Mouse (Mus musculus) lung, embryonic 15.5 days (tissue): ENCODE results near the gene Dscam. TPM values are rescaled to one million over a fixed set of nuclear protein-coding genes. Genes with fewer than 3 reads are reported as not detected.

ENCODE experiments used
- ATAC-seq: fragments of 200-750 bp; cut with Nextera tagmentation; 2 replicates; pipeline ENCODE4 v1.8.0; 2017; ENCODE audit warnings: moderate number of reproducible peaks, borderline replicate concordance; ENCODE audit not compliant: low FRiP score, low TSS enrichment; ENCODE audit errors: extremely low read depth
- H3K27ac ChIP-seq: fragments of 300-500 bp; sonication (generic); 2 replicates; pipeline ENCODE4 v1.5.1; 2015; ENCODE audit warnings: moderate library complexity, mild to moderate bottlenecking, inconsistent platforms
- H3K27me3 ChIP-seq: fragments of 300-500 bp; sonication (generic); 2 replicates; pipeline ENCODE4 v1.6.1; 2015; ENCODE audit warnings: inconsistent platforms
- H3K36me3 ChIP-seq: fragments of 300-500 bp; sonication (generic); 2 replicates; pipeline ENCODE4 v1.6.1; 2015; ENCODE audit warnings: inconsistent platforms
- H3K4me1 ChIP-seq: fragments of 300-500 bp; sonication (generic); 2 replicates; pipeline ENCODE4 v1.6.1; 2015; ENCODE audit warnings: inconsistent platforms
- H3K4me2 ChIP-seq: fragments of 300-500 bp; sonication (generic); 2 replicates; pipeline ENCODE4 v1.6.1; 2015; ENCODE audit warnings: inconsistent platforms, mild to moderate bottlenecking, moderate library complexity
- H3K4me3 ChIP-seq: fragments of 300-500 bp; sonication (generic); 2 replicates; pipeline ENCODE4 v1.5.1; 2015; ENCODE audit warnings: mild to moderate bottlenecking, inconsistent platforms
- H3K9ac ChIP-seq: fragments of 300-500 bp; sonication (generic); 2 replicates; pipeline ENCODE4 v1.6.1; 2015; ENCODE audit warnings: inconsistent platforms
- H3K9me3 ChIP-seq: fragments of 300-500 bp; sonication (generic); 2 replicates; pipeline ENCODE4 v1.6.1; 2016; ENCODE audit warnings: inconsistent platforms
- WGBS: fragments of 180-500 bp; shearing (Covaris S2); methylation state at CpG from one replicate; pipeline ENCODE4 v1.1.7; 2015; 5-methylcytosine and 5-hydroxymethylcytosine counted together
- polyA plus RNA-seq: library from polyadenylated mRNA; unstranded; fragments of >200 nt; fragmentation: Nextera tagmentation; extraction: Ambion mirVana; gene quantifications from 2 replicates; pipeline ENCODE4 v1.2.1, GENCODE M21; 2015

Dscam gene
- polyA plus RNA-seq, 1 experiment from 2014 or later, result not detected

GRCm38 (mm10) chr16:96779021-96779420 is 391.5 kb downstream of the Dscam start:
- H3K4me3 ChIP-seq, result no peak overlapping the region
- H3K27me3 ChIP-seq, result no peaks in the 10 kb centered on the region
- H3K9ac ChIP-seq, result no peak overlapping the region
- no peak overlapping the region for H3K27ac ChIP-seq
- no peaks in the 10 kb centered on the region for H3K9me3 ChIP-seq
- no peak overlapping the region for H3K4me2 ChIP-seq
- no peak for ATAC-seq
- WGBS, result 55% methylated on average over 5 of the region's 5 CpGs
- H3K36me3 ChIP-seq, result no peaks in the 10 kb centered on the region
- H3K4me1 ChIP-seq, result no peaks in the 10 kb centered on the region

DNA sequence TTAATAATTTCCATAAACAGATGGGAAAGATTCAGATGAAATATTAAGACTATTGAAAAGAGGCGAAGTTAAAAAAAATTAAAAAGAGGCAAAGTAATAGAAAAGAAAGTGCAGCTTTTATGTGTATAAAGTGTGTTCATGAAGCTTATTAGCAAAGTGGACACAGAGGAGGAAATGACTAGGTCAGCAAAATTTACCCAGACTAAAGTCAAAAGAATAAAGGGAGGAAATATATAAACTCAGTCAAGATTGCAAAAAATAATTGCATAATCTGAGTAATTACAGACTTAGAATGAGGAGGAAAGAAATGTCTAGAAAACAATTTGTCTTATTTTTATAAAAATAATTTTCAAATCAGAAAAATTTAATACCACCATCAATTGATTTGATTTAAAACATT is 396.3 kb downstream of the Dscam start:
- no peaks in the 10 kb centered on the region for H3K36me3 ChIP-seq
- no peaks in the 10 kb centered on the region for H3K4me1 ChIP-seq
- WGBS, result 83% methylated on average over 1 of the region's 1 CpGs
- ATAC-seq, result no peak
- H3K27me3 ChIP-seq, result no peaks in the 10 kb centered on the region
- H3K4me3 ChIP-seq, result no peak overlapping the region
- H3K4me2 ChIP-seq, result no peak overlapping the region
- H3K27ac ChIP-seq, result no peak overlapping the region
- H3K9me3 ChIP-seq, result no peaks in the 10 kb centered on the region
- H3K9ac ChIP-seq, result no peak overlapping the region

- Histone ChIP-seq H3K36me3 (no peaks in the 10 kb centered on the region), H3K4me3 (no peak overlapping the region), H3K27ac (no peak overlapping the region), H3K4me2 (no peak overlapping the region), H3K4me1 (no peaks in the 10 kb centered on the region), H3K9me3 (no peaks in the 10 kb centered on the region), H3K27me3 (no peaks in the 10 kb centered on the region), H3K9ac (no peak overlapping the region)
- no peak for ATAC-seq
- 35% methylated on average over 3 of the region's 3 CpGs for WGBS
Measured at GRCm38 (mm10) chr16:96767985-96768384, 402.6 kb downstream of the Dscam start.

DNA sequence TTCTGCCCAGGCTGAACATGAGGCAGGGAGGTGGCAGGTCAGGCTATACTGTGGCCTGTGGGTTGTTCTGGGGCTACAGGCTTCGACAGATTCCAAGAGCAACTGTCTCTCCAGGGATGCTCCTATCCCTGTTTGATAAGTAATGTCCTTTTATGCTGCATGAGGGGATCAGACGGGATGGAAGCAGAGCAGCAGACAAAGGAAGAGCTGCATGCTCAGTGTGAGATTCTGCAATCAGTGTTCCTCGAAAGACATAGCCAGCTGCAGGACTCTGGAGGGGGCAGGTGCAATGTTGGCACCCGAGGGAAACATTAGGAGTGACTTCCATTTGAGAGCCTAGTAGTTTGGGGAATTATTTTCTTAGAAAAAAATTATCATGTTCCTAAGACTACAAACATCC is 403.0 kb downstream of the Dscam start:
- no peaks in the 10 kb centered on the region for H3K36me3 ChIP-seq
- no peak for ATAC-seq
- H3K4me2 ChIP-seq, result no peak overlapping the region
- H3K27ac ChIP-seq, result no peak overlapping the region
- WGBS, result 45% methylated on average over 4 of the region's 4 CpGs
- no peak overlapping the region for H3K9ac ChIP-seq
- no peak overlapping the region for H3K4me3 ChIP-seq
- H3K27me3 ChIP-seq, result no peaks in the 10 kb centered on the region
- H3K4me1 ChIP-seq, result no peaks in the 10 kb centered on the region
- H3K9me3 ChIP-seq, result no peaks in the 10 kb centered on the region

DNA sequence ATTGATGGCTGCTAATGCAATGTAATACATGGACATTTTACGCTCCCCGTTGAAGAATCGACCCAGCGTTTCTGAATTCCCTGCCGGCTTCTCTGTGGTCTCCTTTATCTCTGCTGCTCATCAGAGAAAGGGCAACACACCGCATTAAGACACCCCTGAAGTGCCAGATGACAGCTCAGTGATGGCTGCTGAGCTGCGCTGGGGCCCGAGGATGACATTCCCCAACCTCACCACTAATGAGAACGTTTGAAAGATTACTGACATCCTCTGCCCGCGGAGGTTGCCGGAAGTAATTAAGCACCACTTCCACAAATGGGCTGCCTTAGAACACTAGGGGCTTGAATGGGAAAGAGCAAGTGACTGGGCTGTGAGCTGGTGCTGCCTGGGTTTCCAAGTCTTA is 409.3 kb downstream of the Dscam start:
- Histone ChIP-seq H3K4me1 (no peaks in the 10 kb centered on the region), H3K36me3 (no peaks in the 10 kb centered on the region), H3K4me2 (no peak overlapping the region), H3K9me3 (no peaks in the 10 kb centered on the region), H3K27me3 (no peaks in the 10 kb centered on the region), H3K27ac (no peak overlapping the region), H3K4me3 (no peak overlapping the region), H3K9ac (no peak overlapping the region)
- ATAC-seq, result no peak
- 18% methylated on average over 12 of the region's 12 CpGs for WGBS

DNA sequence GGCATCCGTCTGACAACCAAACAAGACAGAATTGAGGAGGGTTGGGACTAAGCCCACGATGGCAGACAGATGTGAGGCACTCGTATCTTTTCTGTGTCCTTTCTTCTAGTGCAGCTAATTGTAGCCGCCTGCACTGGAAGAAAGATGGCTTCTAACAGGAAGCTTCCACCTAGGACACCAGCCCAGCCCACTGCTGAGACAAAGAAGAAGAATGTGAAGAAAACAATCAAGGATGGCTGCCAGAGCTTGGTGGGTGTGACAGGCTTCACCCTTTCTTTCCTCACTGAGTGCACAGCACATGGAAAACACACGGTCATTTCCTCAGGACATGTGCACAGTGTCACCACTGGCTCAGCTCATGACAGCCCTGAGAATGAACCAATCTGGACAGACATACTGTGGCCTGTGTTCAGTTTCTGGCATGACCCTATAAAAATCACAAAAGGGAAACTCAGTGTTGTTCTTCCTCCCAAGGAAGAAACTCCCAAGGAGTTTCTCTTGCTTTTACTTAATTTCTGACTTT is 411.4 kb downstream of the Dscam start:
- no peak for ATAC-seq
- Histone ChIP-seq H3K4me2 (no peak overlapping the region), H3K27me3 (no peaks in the 10 kb centered on the region), H3K4me3 (no peak overlapping the region), H3K9me3 (no peaks in the 10 kb centered on the region), H3K4me1 (no peaks in the 10 kb centered on the region), H3K27ac (no peak overlapping the region), H3K9ac (no peak overlapping the region), H3K36me3 (no peaks in the 10 kb centered on the region)
- WGBS, result 40% methylated on average over 5 of the region's 5 CpGs

- Histone ChIP-seq H3K9me3 (no peaks in the 10 kb centered on the region), H3K27ac (no peak overlapping the region), H3K4me3 (no peak overlapping the region), H3K27me3 (no peaks in the 10 kb centered on the region), H3K4me2 (no peak overlapping the region), H3K9ac (no peak overlapping the region), H3K36me3 (no peaks in the 10 kb centered on the region), H3K4me1 (no peaks in the 10 kb centered on the region)
- WGBS, result 73% methylated on average over 3 of the region's 3 CpGs
- no peak for ATAC-seq
Measured at GRCm38 (mm10) chr16:96758381-96758780, 412.2 kb downstream of the Dscam start.

DNA sequence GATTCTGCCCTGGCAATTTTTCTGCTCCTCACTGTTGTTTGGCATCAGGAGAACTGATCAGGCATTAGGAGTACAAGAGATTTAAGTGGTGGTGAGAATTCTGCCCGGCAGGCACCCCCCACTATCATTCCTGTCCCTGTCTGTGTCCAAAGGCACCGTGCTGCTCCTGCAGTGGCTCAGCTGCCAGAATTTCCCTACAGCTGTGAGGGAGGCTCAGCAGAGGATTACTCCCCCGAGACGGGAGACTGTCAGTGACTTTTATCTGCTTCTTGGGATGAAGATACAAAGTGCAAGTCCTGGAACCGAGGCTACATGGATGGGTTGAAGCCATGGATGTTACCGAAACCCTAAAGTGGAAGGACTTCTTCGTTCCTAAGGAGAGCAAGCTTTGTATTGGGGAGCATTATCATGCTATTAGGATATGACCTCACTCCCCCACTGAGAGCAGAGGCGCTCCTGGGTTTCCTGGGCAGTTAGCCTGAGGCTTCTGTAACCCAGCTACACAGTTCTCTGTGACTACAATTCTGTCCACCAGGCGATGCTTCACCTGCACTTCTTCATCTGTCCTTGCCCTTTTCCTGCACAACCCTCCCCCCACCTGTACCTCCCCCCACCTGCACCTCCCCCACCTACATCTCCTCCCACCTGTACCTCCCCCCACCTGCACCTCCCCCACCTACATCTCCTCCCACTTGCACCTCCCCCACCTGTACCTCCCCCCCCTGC is 412.8 kb downstream of the Dscam start:
- Histone ChIP-seq H3K36me3 (no peaks in the 10 kb centered on the region), H3K27me3 (no peaks in the 10 kb centered on the region), H3K4me2 (no peak overlapping the region), H3K9me3 (no peaks in the 10 kb centered on the region), H3K9ac (no peak overlapping the region), H3K27ac (no peak overlapping the region), H3K4me1 (no peaks in the 10 kb centered on the region), H3K4me3 (no peak overlapping the region)
- no peak for ATAC-seq
- 7% methylated on average over 9 of the region's 9 CpGs for WGBS

- WGBS, result 12% methylated on average over 7 of the region's 7 CpGs
- H3K4me2 ChIP-seq, result no peak overlapping the region
- 0 out of 2 replicates have a peak, but pooled peaks have one; percentile 32 for ATAC-seq
Measured at GRCm38 (mm10) chr16:96756994-96757393, 413.6 kb downstream of the Dscam start.

GRCm38 (mm10) chr16:96754971-96755504 is 415.5 kb downstream of the Dscam start:
- no peaks in the 10 kb centered on the region for H3K36me3 ChIP-seq

More at GRCm38 (mm10) chr16:96756994-96757393, 413.6 kb downstream of the Dscam start:
- Histone ChIP-seq H3K4me1 (no peaks in the 10 kb centered on the region), H3K27ac (no peak overlapping the region), H3K4me3 (no peak overlapping the region), H3K36me3 (no peaks in the 10 kb centered on the region), H3K9ac (no peak overlapping the region), H3K9me3 (no peaks in the 10 kb centered on the region), H3K27me3 (no peaks in the 10 kb centered on the region)

DNA sequence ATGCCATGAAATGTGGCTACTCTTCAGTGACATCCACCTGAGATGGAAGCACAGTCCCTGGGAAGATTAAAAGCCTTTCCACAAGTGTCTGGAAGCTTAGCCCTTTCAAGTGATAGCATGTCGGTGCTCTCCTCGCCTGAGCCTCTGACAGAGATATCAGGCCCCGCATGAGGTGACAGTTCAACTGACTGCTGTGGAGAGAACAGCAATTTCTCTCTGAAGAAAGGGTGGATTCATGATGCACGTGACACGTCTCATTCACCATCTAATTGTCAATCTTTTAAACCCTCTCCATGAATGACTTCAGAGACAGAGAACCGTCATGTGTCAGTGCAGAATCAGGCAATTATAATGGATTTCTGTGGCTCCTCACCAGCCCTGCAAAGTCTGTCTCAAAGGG is 416.2 kb downstream of the Dscam start:
- Histone ChIP-seq H3K4me3 (no peak overlapping the region), H3K36me3 (no peaks in the 10 kb centered on the region), H3K4me1 (no peaks in the 10 kb centered on the region), H3K4me2 (no peak overlapping the region), H3K27ac (no peak overlapping the region), H3K9ac (no peak overlapping the region), H3K9me3 (no peaks in the 10 kb centered on the region), H3K27me3 (no peaks in the 10 kb centered on the region)
- 42% methylated on average over 6 of the region's 6 CpGs for WGBS
- no peak for ATAC-seq

More at GRCm38 (mm10) chr16:96754971-96755504, 415.5 kb downstream of the Dscam start:
- WGBS, result 72% methylated on average over 6 of the region's 6 CpGs
- no peak overlapping the region for H3K9ac ChIP-seq
- no peaks in the 10 kb centered on the region for H3K27me3 ChIP-seq
- no peaks in the 10 kb centered on the region for H3K4me1 ChIP-seq
- no peak for ATAC-seq
- H3K4me3 ChIP-seq, result no peak overlapping the region
- no peak overlapping the region for H3K27ac ChIP-seq
- no peaks in the 10 kb centered on the region for H3K9me3 ChIP-seq
- no peak overlapping the region for H3K4me2 ChIP-seq

- Histone ChIP-seq H3K9me3 (no peaks in the 10 kb centered on the region), H3K9ac (no peak overlapping the region), H3K36me3 (no peaks in the 10 kb centered on the region), H3K4me3 (no peak overlapping the region), H3K4me1 (no peaks in the 10 kb centered on the region), H3K27ac (no peak overlapping the region), H3K27me3 (no peaks in the 10 kb centered on the region), H3K4me2 (no peak overlapping the region)
- no peak for ATAC-seq
- 22% methylated on average over 4 of the region's 4 CpGs for WGBS
Measured at GRCm38 (mm10) chr16:96753781-96754173, 416.8 kb downstream of the Dscam start.
